Mouse (Mus musculus) kidney, adult 2 months (tissue): ENCODE data around the gene Tnfsf11.

ENCODE experiments used
- CTCF ChIP-seq: fragments of 200-500 bp; conservative IDR thresholded peaks from 2 replicates; pipeline ENCODE4 v1.5.1; 2011; ENCODE audit warnings: low read depth, mild to moderate bottlenecking, control low read depth, low read length, moderate library complexity, mixed read lengths; ENCODE audit not compliant: insufficient read depth, insufficient read length
- POLR2A ChIP-seq: fragments of 200-500 bp; IDR thresholded peaks from one replicate; pipeline ENCODE4 v1.6.1; 2011; ENCODE audit warnings: low read depth, low read length, control low read depth

DNA sequence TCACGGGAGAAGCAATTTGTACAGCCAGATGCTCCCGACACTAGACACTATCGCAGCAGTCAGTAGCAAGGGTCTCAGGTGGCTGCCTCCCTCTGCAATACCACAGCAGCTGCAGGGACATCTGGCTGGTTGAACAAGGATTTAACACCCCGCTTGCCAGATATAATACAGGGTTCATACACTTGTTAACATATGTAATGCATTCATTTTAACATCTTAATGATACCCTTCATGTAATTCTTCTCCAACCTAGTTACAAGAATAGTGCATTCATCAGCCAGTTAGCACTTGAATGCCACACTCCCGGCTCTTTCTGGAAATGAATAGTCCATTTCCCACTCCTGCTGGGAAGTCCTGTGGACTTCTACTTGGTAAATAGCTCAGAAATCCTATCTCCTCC is 18.9 kb downstream of the Tnfsf11 start:
- TF ChIP-seq POLR2A (no peak), CTCF (no peak)
